Comparison of ENCODE assay signal across 33 mouse cellular contexts in the genomic region with DNA sequence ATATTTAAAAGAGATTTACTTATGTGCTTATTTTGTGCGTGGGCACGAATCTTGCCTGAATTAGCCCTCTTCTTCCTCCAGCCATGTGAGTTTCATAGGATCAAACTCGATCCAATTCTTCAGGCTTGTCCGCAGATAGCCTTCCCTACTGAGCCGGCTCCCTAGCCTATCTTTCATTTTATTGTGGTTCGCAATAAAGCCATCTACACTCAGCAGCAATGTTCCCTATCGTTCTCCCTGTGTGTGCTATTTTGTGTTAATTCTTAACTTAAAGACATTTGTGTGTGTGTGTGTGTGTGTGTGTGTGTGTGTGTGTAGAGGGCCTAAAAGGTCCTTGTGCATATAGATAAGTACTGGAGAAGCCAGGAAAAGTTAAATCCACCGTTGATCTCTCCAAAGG.
"Had no signal": no experiment of that assay in that cellular context is flagged by ENCODE, and none has a peak within 500 bp of the region (broad histone marks: within the 10 kb centered on the region; RNA-seq: fewer than 3 reads in every experiment).

No protein-coding gene starts in this region.

- H3K9me3 ChIP-seq: heart, embryonic 10.5 days; heart, embryonic 12.5 days; heart, embryonic 13.5 days; heart, embryonic 15.5 days; hindbrain, embryonic 10.5 days; hindbrain, embryonic 12.5 days; hindbrain, embryonic 13.5 days; hindbrain, embryonic 15.5 days had no signal

- H3K9ac ChIP-seq: heart, embryonic 12.5 days; heart, embryonic 13.5 days; heart, embryonic 15.5 days; hindbrain, embryonic 12.5 days; hindbrain, embryonic 13.5 days; hindbrain, embryonic 14.5 days; hindbrain, embryonic 15.5 days had no signal

- DNase-seq: heart, adult 2 months; heart, postnatal 10 days; heart, postnatal 14 days; heart, postnatal 36 days; heart, postnatal 4 days; kidney, adult 11 months; kidney, adult 18-20 months; kidney, adult 2 months; kidney, adult 8-10 months; kidney, adult 9 months; kidney, postnatal 10 days; kidney, postnatal 14 days; kidney, postnatal 25 days; kidney, postnatal 36 days; kidney, postnatal 4 days; layer of hippocampus, adult 9-11 months; layer of hippocampus, postnatal 36 days had no signal

- ATAC-seq: hindbrain, embryonic 16.5 days; hindbrain, postnatal 0 days; inflammation-experienced regulatory T-cells, adult 6 months had no signal

- H3K27ac ChIP-seq: heart, adult 2 months; heart, embryonic 10.5 days; heart, embryonic 13.5 days; heart, embryonic 15.5 days; hindbrain, embryonic 10.5 days; hindbrain, embryonic 12.5 days; hindbrain, embryonic 13.5 days; hindbrain, embryonic 14.5 days; hindbrain, embryonic 15.5 days; hindbrain, postnatal 0 days; kidney, postnatal 0 days; layer of hippocampus, adult 2 months; left cerebral cortex, adult 2 months had no signal

- H3K4me1 ChIP-seq: heart, embryonic 10.5 days; heart, embryonic 12.5 days; heart, embryonic 13.5 days; heart, embryonic 15.5 days; hindbrain, embryonic 12.5 days; hindbrain, embryonic 13.5 days; hindbrain, embryonic 15.5 days had no signal

- H3K4me3 ChIP-seq: heart, adult 2 months; heart, embryonic 10.5 days; heart, embryonic 12.5 days; heart, embryonic 13.5 days; heart, embryonic 15.5 days; hindbrain, embryonic 10.5 days; hindbrain, embryonic 12.5 days; hindbrain, embryonic 13.5 days; hindbrain, embryonic 15.5 days; layer of hippocampus, adult 2 months; left cerebral cortex, adult 2 months had no signal

- H3K4me2 ChIP-seq: heart, embryonic 11.5 days; heart, embryonic 12.5 days; heart, embryonic 13.5 days; heart, embryonic 15.5 days; hindbrain, embryonic 12.5 days; hindbrain, embryonic 13.5 days; hindbrain, embryonic 14.5 days; hindbrain, embryonic 15.5 days had no signal

- H3K36me3 ChIP-seq: heart, embryonic 10.5 days; heart, embryonic 12.5 days; heart, embryonic 13.5 days; heart, embryonic 15.5 days; hindbrain, embryonic 10.5 days; hindbrain, embryonic 12.5 days; hindbrain, embryonic 13.5 days; hindbrain, embryonic 15.5 days had no signal

- H3K27me3 ChIP-seq: heart, embryonic 12.5 days; heart, embryonic 13.5 days; heart, embryonic 15.5 days; hindbrain, embryonic 12.5 days; hindbrain, embryonic 13.5 days; hindbrain, embryonic 15.5 days had no signal
